Mouse (Mus musculus) kidney, postnatal 4 days (tissue): ENCODE results near the gene Xntrpc.
"Not testable (repeated sequence)": the region's sequence is repeated elsewhere in the genome, so short reads cannot be mapped to it uniquely, and the experiment has no call there.

ENCODE experiments used
- DNase-seq, 2 experiments: peaks; one replicate each; pipeline ENCODE4 v3.0.0; 2021; ENCODE audit warnings: mixed read lengths in 2 of 2

Gene Xntrpc

DNA sequence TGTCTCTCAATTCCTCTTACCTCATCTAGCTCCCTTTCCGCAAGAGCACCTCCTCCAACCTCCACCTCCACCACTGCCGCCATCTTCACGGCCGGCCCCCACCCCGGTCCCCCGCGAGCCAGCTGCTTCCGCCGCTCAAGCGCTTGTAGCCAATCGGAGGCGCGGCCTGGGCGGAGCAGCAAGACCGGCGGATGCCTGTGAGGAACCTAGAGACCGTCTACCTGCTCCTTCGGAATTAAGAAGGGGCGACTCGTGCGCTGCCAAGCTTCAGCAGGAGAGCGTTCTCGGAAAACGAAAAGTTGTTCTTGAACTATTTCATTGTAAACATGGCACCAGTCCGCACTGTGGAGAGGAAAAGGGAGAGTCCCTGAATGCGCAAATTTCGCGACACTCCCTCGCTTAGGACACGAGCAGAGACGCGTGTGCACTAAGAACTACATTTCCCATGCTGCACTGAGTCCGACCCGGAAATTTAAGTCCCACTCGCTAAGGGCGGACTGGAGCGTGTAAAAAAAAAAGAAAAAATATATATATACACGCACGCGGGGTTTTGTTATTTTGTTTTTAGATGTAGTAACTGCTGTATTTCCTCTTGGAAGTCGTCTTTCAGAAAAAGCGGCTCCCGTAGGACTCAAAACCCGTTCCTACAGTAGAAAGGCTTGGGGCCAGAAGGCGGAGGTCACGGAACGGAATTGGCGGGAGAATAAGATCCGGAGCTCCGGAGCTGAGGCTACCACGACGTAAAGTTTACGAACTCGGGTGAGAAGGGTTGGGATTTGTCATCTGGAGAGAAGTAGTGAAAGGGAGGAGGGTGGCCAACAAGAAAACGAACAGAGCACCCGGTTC, at the start of gene Xntrpc, which contains the start of the genes Rnf121 and Xndc1:
TSS of gene Xntrpc (plus strand) at position 668 of the 846 bp plus-strand sequence.
TSS of gene Rnf121 (minus strand) at position 424 of the 846 bp plus-strand sequence.
TSS of gene Xndc1 (plus strand) at position 466 of the 846 bp plus-strand sequence.
- peak; percentile 92 to 96 for DNase-seq

DNA sequence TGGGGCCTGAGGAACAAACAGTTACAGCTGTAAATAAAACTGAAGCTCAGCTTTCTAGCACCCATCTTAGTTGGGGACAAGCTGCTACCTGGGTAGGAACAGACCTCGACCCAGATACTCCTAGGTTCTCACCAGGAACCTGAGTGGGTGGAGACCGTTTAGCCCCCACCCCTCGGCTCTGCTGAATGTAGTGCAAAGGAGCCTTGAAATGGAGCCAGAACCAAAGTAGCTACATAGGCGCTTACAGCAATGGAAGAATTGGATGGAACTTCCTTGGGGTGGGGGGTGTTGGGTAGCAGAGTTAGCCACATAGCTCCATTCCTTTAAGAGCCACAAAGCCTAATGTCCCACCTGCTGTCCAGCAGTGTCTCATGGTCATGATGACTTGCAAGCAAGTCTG, 48.6 kb upstream of the Xntrpc start:
- no peak for DNase-seq

DNA sequence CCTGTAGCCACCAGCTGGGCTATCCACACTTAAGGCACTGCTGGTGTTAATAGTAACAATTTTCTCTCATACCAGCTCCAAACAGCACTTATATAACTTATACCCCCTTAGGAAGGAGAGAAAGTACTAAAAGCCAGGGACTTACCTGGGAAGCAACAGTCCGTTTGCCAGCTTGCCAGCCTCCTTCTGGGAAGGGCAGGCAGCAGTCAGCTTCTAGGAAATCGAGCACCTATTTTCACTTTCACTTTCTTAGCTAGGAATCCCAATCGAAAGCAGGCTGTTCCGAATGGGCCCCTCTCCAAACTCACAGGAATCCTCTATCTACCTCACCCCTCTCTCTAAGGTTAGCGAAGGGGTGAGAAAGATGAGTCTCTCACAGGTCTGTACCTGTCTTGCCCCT, 48.1 kb upstream of the Xntrpc start:
- no peak for DNase-seq

DNA sequence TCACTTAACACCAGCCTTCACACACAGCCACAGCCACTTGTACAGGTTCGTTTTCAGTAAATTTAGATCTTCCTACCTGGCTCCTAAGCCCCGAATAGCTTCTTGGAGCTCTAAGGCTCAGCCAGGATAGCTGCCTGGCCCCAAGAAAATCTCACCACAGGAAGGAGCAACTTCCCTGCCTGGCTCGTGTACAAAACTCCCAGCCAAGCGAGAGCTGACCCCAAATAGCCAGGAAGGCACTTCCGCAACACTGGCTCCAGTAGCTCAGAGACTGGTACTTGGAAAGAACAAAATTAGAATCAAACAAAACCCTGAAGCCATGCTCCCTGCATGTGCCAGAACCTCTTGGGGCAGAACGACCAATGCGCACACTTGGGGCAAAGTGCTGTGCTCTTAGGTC, 47.5 kb upstream of the Xntrpc start:
- DNase-seq = peak in 1 of 2 experiments; percentile 41

DNA sequence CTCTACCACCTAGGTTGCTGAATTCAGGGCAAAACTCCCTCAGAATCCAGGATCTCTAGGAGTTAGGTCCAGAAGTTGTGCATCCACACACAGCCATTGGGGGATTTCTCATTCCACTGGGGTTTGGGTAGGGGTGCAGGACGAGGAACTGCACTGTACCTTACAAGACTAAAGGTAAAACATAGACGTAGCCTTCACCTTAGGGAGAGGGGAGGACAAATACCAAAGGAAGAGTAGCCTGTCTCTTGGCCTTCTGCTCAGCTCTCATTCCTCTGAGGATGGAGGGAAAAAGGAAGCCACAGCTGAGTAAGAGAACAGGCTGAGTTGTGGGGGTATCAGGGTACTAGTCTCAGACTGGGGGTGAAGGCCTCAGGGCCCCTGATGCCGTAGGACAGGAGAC, 46.9 kb upstream of the Xntrpc start, which contains the start of gene Il18bp:
TSS of gene Il18bp (minus strand) at position 101 of the 400 bp plus-strand sequence.
- no peak for DNase-seq

DNA sequence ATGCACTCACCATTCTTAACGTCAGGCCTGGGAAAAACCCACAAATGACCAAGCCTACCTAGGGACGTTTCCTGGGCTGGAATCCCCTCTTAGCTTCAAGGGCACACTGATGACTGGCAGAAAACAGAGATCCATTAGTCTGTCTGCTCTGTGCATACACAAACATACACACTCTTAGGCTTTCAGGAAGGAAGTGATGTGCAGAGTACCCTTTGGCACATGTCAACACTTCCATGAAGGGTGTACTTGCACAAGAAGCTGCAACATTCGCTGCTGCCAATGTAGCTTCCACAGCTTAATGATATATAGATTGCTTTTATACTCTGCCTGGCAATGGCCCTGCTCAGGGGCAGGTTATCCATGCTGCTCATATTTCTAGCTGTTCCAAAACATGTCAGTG, 46.2 kb upstream of the Xntrpc start:
- no peak for DNase-seq

DNA sequence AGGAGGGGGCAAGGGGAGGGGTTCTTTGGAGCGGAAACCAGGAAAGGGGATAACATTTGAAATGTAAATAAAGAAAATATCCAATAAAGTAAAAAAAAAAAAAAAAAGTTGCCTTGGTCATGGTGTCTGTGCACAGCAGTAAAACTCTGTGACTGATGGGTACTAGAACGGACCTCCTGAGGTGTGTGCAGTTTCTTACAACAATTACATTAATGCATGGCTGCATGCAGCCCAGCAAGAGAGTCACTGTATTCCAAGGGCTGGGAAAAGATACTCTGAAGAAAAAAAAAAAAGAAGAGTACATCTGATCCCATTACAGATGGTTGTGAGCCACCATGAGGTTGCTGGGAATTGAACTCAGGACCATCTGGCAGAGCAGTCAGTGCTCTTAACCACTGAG, 44.6 kb upstream of the Xntrpc start:
- not testable (repeated sequence) for DNase-seq

DNA sequence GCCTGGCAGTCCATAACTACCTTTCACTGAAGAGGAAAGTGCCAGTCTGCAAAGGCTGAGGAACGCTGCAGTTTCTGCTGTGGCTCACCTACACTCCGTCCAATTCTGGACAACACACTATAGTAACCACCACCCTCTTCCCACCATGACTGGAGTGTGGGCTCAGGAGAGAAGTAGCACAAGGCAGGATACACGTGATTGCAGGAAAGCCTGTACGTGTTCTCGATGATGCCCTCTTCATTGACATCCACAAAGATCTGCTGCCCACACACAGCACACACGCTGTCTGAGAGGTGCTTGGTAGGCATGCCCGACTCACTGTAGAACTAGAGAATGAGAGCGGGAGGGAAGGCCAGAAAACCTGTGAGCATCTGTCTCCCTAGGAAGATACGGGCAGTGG, 41.7 kb upstream of the Xntrpc start:
- DNase-seq = no peak

DNA sequence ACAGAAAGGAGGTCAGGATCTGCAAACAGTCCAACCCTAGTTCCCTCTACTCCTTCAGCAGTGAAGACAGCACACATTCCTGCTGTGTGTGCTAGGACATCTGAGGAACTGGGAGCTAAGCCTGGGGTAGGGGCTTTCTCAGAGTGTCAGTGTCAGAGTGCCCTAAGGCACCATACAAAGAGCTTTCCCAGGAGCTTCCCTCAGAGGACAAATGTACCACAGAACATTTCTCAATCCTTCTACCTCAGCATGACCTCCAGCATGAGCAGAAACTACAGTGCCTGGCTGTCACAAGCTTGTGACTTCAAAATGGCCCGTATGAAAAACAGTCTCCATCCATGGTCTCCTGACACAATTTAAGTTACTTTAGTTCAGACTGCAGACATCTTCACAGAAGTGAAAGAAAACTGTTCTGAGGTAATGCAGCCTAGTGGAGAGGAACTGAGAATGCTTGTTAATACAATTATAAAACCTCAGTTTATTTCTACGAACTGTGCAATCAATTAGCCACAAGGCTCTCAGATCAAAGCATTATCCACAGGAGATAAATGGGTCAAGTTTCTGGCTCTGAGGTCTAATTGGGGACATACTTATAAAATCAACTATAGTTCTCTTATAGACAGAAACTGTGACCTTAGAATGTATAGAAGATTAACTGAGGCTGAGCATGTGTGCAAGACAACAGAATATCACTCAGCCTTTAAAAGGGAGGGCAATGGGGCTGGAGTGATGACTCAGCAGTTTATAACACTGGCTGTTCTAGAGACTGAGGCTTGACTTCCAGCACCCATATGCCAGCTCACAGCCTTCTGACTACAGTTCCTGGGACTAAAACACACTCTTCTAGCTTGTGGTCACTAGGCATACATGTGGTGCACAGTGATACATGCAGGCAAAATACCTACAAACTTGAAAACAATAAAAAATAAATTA, 40.1 kb upstream of the Xntrpc start:
- DNase-seq = no peak

DNA sequence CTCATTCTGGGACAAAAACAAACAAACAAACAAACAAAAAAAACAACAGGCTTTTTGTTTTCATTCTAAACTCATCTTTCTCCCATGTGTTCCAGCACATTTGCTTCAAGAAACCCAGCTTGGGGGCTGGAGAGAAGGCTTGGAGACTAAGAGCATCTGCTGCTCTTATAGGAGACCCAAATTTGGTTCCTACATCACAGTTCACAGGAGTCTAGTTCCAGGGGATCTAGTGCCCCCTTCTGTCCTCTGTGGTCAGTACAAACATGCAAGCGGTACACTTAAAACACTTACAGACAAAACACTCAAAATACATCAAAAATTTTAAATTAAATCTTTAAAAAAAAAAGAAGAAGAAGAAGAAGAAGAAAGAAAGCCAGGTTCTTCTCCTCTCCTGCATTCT, 30.6 kb upstream of the Xntrpc start:
- DNase-seq = no peak

DNA sequence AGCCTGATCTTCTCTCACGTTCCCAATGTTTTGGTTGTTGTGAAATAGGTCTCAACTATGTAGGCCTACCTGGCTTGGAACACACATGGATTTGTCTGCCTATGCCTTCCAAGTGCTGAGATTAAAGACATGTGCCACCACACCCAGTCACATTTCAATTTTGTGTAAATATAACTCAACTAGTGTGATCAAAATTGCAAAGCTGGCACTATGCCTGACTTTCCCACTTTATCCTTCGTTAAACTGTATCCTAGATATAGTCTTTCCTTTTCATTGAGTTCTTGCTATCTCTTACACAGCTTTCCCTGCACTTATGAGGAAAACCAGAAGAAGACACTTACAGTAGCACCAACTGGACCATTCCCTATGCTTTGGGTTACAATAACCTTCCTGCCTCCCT, 30.0 kb upstream of the Xntrpc start:
- DNase-seq = no peak

DNA sequence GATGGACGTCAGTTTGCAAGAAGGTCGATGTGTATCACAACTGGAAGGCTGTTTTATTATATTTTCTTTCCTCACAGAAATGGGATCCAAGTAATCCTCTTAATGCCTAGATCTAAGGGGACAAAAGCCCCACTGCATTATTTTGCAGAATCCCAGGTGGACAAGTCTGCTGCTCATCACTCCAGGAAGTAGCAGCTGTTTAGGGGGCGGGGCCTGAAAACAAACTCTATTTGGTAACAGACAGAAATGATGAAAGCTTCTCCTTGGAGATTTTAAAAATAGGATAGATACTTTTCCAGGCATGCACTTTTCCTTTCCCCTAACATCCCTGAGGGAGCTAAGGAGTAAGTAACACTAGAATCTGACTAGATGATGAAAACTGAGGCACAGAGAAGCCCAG, 28.2 kb upstream of the Xntrpc start:
- DNase-seq = no peak

DNA sequence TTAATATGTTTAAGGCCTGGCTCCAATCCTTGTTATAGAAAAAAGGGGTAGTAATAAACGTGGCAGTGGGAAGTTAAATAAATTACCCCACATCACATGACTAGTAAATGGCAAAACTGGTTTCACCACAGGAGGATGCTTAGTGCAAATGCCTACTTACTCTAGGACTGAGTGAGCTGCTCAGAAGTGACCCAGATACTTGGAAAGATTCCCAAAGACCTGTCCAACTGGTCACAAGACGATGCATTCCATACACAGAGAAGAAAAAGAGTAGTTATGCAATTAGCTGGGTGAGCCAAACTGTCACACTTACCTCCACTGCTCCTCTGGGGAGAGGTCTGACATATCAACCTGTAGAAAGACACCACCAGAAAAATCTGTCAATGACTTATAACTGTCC, 23.2 kb upstream of the Xntrpc start:
- no peak for DNase-seq

DNA sequence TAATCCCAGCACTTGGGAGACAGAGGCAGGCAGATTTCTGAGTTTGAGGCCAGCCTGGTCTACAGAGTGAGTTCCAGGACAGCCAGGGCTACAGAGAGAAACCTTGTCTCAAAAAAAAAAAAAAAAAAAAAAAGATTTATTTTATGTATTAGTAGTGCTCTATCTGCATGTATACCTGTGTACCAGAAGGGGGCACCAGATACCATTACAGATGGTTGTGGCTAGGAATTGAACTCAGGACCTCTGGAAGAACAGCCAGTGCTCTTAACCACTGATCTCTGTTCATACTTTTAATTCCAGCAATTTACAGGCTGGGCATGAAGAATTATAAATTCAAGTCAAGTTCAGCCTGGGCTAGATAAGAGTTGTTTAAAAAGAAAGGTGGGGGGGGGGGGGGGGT, 17.0 kb upstream of the Xntrpc start:
- not testable (repeated sequence) for DNase-seq

DNA sequence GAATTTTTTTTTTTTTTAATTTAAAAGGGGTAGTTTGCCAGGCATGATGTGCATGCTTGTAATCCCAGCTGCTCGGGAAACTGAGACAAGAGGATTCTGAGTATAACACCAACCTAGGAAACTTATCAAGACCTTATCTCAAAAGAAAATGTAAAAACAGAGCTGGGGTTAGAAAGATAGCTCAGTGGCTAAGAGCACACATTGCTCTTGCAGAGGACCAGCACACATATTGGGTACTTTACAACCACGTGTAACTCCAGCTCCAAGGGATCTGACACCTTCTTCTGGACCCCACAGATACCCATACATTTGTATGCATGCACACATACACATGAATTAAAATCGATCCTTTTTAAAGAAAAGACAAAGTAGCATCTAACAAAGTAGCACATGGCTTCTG, 4.2 kb upstream of the Xntrpc start:
- DNase-seq = no peak

DNA sequence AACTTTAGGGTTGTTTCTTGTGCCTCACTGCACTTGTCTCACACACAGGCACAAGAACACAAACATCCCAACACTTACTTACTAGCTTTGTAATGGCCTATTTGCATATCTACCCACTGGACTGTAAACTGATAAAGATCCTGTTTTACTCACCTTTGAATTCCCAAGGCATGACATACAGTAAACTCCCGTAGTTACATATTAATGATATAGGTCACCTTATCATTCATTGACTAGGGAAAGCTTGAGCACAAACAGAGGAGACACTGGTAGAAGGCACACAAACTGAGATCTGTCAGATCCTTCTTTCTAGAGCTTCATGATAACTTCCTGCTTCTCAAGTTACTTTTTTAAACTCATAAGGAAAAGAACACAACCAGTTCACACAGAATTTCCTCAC, 3.3 kb upstream of the Xntrpc start:
- DNase-seq = no peak

DNA sequence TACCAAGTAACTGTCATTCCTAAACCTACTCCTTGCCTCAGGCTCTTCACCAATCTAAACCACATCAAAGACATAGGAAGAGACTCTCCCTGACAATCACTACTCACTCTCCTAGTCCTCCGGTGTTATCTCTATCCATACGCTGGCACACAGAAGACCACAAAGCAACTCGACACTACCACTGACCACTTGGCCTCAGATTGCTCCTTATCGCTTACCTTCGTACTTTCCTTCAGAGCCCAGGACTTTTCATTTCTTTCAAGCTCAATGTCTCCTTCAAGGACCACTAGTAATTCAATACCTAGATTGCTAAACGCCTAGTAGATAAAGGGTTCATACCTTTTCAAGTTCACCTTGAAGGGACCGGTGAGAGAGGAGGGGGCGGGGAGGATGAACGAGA, 1.6 kb upstream of the Xntrpc start:
- no peak for DNase-seq

DNA sequence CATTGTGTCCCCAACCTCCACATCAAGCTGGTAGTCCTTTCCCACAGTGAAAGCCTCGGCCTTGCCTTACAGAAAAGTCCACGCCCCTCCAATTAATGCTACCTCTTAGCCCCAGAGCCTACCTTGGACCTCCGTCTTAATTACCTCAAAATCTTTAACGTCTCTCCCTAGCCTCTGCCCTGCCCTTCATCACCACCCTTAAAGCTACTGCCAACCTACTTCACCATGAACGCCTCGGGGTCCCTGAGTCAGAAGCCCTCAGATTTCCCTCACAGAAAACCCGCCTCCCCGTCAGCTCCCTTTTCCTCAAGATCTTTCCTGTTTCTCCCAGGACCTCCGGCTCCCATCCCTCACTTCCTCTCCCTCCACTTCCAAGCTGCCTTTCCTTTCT, 863 bp upstream of the Xntrpc start:
- DNase-seq = no peak

DNA sequence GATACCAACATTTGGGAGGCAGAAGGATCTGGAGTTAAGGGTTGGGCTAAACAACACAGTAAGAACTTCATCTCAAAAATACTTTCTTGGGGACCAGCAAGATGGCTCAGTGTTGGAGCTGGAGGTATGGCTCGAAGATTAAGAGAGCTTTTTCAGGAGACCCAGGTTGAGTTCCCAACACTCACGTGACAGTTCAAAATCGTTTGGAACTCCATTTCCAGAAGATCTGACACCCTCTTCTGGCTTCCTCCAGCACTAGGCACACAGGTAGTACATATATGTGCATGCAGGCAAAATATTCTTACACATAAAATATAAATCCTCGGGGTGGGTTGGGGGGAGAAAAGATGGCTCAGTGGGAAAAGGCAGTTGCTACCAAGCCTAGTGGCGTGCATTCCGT, 850 bp downstream of the Xntrpc start:
- no peak for DNase-seq

DNA sequence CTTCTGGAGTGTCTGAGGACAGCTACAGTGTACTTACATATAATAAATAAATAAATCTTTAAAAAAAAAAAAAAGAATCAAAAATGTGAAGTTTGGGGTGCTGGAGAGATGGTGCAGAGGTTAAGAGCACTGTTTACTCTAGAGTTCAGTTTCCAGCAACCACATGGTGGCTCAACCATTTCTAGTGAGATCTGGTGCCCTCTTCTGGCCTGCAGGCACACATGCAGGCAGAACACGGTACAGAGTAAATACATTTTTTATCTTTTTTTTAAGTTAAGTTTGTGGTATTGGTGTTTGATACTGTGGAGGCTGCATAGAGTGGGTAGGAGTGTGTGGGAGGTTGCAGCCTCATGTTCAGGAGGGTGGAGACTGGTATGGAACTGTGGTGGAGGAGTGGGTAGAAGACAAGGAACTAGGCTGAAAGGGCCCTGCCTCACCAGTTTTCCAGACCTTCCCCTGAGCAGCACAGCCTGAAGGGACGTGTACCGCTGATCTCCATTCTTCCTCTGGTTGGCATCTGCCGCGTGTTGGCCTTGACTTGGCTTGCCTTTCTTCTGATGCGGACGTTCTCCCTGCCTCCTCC, 11.3 kb downstream of the Xntrpc start:
- peak; percentile 29 to 37 for DNase-seq

DNA sequence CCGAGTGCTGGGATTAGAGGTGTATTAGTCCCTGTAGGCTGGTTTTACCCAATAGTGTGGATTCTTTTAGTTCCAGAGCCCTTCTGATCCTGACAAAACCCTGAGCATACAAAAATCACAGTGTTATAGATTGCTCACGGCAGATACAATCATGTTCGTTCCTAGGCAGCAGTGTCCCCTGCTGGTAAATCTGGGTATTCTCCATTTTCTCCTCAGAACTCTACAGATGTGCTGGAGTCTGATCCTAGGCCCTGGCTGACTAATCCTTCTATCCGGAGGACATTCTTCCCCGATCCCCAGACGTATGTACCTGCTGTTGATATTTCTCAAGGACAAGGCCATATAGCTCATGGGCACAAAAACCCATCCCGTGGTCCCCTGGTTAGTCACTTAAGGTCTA, 13.0 kb downstream of the Xntrpc start:
- DNase-seq = peak; percentile 41 to 46

DNA sequence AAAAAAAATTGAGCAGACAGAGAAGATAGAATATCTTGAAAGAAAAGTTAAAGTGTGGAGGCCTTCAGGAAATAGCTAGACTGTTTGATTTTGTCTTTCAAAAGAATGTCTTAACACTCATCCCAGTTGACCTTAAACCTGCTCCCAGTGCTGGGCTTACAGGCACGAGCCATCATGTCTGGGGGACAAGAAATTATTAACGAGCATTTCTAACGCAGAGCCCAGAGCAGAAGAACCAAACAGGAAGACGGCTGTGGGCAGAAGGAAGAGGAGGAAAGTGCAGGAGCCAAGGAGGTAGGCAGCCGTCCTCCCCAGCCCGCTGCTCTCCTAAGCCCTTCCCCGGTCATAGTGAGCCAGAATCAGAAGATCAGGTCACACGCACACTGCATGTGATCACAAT, 14.8 kb downstream of the Xntrpc start:
- no peak for DNase-seq

DNA sequence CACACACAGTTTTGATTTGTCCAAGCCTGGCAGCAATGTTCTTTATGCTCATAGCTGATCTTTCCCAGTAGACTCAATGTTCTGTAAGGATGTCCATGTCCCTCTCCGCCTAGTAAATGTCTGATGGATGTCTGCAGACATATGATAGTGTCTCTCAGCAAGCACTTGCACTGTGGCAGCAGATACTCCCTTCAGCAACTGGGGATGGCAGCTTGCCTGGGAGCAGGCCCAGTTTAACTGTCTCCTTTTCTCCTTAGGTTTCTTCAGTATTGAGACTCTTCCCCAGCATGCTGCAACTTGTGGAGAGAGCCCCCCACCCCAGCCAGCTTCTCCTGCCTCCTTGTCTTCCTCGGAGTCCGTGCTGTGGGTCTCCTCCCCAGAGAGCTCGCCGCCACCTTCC, 16.3 kb downstream of the Xntrpc start:
- DNase-seq = no peak
